Mouse (Mus musculus) embryonic facial prominence, embryonic 11.5 days (tissue): ENCODE data around the gene Ccdc121. TPM values are rescaled to one million over a fixed set of nuclear protein-coding genes. Genes with fewer than 3 reads are reported as not detected.
"Not testable (repeated sequence)": the region's sequence is repeated elsewhere in the genome, so short reads cannot be mapped to it uniquely, and the experiment has no call there.

Experiments
- ATAC-seq: fragments of 200-750 bp; cut with Nextera tagmentation; replicated peaks from 2 replicates; pipeline ENCODE4 v1.8.0; 2017; ENCODE audit warnings: low read depth; ENCODE audit not compliant: insufficient number of reproducible peaks, low FRiP score, low TSS enrichment
- DNase-seq: peaks from one replicate; pipeline ENCODE4 v3.0.0-alpha.2; 2015; ENCODE audit warnings: low spot score
- H3K27ac ChIP-seq: fragments of 300-500 bp; sonication (generic); replicated peaks from 2 replicates; pipeline ENCODE4 v1.5.1; 2014; ENCODE audit warnings: mild to moderate bottlenecking, low read depth, low read length, control low read depth
- H3K27me3 ChIP-seq: fragments of 300-500 bp; sonication (generic); 2 replicates; pipeline ENCODE4 v1.6.1; 2014; ENCODE audit warnings: mild to moderate bottlenecking, low read length, moderate library complexity, mixed read lengths; ENCODE audit not compliant: control insufficient read depth, insufficient read depth
- H3K36me3 ChIP-seq: fragments of 300-500 bp; sonication (generic); replicated peaks from 2 replicates; pipeline ENCODE4 v1.6.1; 2014; ENCODE audit warnings: low read depth, mild to moderate bottlenecking, low read length, moderate library complexity, mixed read lengths; ENCODE audit not compliant: control insufficient read depth, insufficient read depth
- H3K4me1 ChIP-seq: fragments of 300-500 bp; sonication (generic); 2 replicates; pipeline ENCODE4 v1.6.1; 2014; ENCODE audit warnings: low read length, mixed read lengths; ENCODE audit not compliant: control insufficient read depth, insufficient read depth
- H3K4me2 ChIP-seq: fragments of 300-500 bp; sonication (generic); 2 replicates; pipeline ENCODE4 v1.6.1; 2014; ENCODE audit warnings: low read depth, mild to moderate bottlenecking, control low read depth, low read length, moderate library complexity
- H3K4me3 ChIP-seq: fragments of 300-500 bp; sonication (generic); 2 replicates; pipeline ENCODE4 v1.5.1; 2014; ENCODE audit warnings: low read depth, low read length, control low read depth
- H3K9ac ChIP-seq: fragments of 300-500 bp; sonication (generic); replicated peaks from 2 replicates; pipeline ENCODE4 v1.6.1; 2014; ENCODE audit warnings: mild to moderate bottlenecking, control low read depth, low read length
- H3K9me3 ChIP-seq: fragments of 300-500 bp; sonication (generic); replicated peaks from 2 replicates; pipeline ENCODE4 v1.6.1; 2016; ENCODE audit warnings: mild to moderate bottlenecking, low read length, inconsistent platforms, mixed read lengths; ENCODE audit not compliant: control insufficient read depth
- WGBS: fragments of 180-500 bp; shearing (Covaris S2); extraction: QIAGEN DNeasy Blood & Tissue Kit; methylation state at CpG from one replicate; pipeline ENCODE4 v1.1.7; 2014; 5-methylcytosine and 5-hydroxymethylcytosine counted together
- polyA plus RNA-seq: library from polyadenylated mRNA; unstranded; fragments of >200 nt; fragmentation: Nextera tagmentation; extraction: Ambion mirVana; gene quantifications from 2 replicates; pipeline ENCODE4 v1.2.1, GENCODE M21; 2014

The Ccdc121 gene
- polyA plus RNA-seq, 1 experiment from 2014 or later, result not detected

DNA sequence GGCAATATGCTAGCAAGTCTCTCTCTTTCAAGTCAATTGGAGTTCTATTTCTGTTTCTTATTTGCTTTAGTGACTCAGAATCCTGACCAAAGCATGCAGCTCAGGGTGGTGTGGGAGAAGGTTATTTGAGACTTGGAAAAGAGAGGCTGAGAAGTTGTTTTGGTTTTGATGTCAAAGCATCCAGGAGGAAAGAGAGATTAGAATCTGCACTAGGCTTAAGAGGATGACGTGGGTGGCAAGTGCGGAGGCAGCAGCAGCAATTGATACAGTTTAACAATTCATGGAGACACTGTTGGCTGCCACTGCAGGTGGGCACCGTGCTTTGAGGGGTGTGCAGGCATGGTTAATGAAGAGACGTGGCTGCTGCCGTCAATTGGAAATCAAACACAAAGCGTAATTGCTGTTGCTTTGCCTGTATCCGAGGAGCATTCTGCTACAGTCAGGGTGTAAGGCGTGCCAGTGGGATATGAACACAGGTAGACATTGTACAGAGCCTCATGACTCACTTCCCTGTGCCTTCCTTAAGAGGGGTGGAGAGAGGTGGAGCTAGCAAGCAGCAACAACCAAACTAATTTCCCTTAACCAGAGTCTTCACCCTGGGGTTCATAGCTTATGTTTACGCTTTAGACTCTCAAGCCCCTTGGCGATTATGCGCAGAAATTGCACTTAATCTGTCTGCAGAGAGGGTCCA lies 10.3 kb upstream of the Ccdc121 start:
- Histone ChIP-seq H3K36me3 (no peaks in the 10 kb centered on the region), H3K4me2 (no peak overlapping the region), H3K9ac (no peak overlapping the region), H3K27ac (no peak overlapping the region), H3K4me3 (no peak overlapping the region), H3K27me3 (no peaks in the 10 kb centered on the region), H3K4me1 (no peaks in the 10 kb centered on the region), H3K9me3 (no peaks in the 10 kb centered on the region)
- ATAC-seq (no peak), DNase-seq (no peak)
- WGBS, result 58% methylated on average over 11 of the region's 11 CpGs

DNA sequence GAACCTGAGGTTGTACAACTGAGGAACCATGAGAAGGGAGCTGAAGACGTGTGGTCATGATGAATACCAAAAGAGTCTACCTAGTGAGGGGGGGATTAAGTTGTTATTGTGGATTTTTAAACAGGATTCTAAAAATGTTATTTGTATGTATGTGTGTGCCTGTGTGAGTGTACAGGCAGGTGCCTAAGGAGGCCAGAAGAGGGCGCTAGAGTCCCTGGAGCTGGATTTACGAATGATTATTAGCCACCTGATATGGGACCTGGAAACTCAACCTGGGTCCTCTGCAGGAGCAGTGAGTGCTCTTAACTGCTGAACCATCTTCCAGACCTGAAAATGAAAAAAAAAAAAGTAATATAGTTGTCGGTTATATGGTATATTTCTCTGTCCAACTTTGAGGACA lies 7.9 kb upstream of the Ccdc121 start:
- WGBS, result 77% methylated on average over 4 of the region's 4 CpGs
- Histone ChIP-seq H3K27me3 (no peaks in the 10 kb centered on the region), H3K27ac (no peak overlapping the region), H3K9me3 (no peaks in the 10 kb centered on the region), H3K4me3 (no peak overlapping the region), H3K9ac (no peak overlapping the region), H3K36me3 (no peaks in the 10 kb centered on the region), H3K4me2 (no peak overlapping the region), H3K4me1 (no peaks in the 10 kb centered on the region)
- DNase-seq, result no peak
- no peak for ATAC-seq

- DNase-seq, result no peak
- WGBS, result 95% methylated on average over 9 of the region's 9 CpGs
Observed at GRCm38 (mm10) chr1:181518046-181518445, 6.8 kb upstream of the Ccdc121 start.

GRCm38 (mm10) chr1:181512430-181513129 lies 1.3 kb upstream of the Ccdc121 start:
- no peak for ATAC-seq
- no peaks in the 10 kb centered on the region for H3K36me3 ChIP-seq

More at GRCm38 (mm10) chr1:181518046-181518445, 6.8 kb upstream of the Ccdc121 start:
- Histone ChIP-seq H3K9me3 (no peaks in the 10 kb centered on the region), H3K4me2 (no peak overlapping the region), H3K36me3 (no peaks in the 10 kb centered on the region), H3K4me1 (no peaks in the 10 kb centered on the region), H3K27me3 (no peaks in the 10 kb centered on the region), H3K27ac (no peak overlapping the region), H3K4me3 (no peak overlapping the region), H3K9ac (no peak overlapping the region)
- ATAC-seq, result no peak

GRCm38 (mm10) chr1:181510855-181511254 lies 396 bp downstream of the Ccdc121 start:
- H3K4me2 ChIP-seq, H3K4me3 ChIP-seq, H3K4me1 ChIP-seq, H3K27me3 ChIP-seq, H3K9ac ChIP-seq, H3K27ac ChIP-seq, H3K9me3 ChIP-seq, DNase-seq, ATAC-seq, H3K36me3 ChIP-seq: not testable (repeated sequence)
- 86% methylated on average over 11 of the region's 11 CpGs for WGBS

More at GRCm38 (mm10) chr1:181512430-181513129, 1.3 kb upstream of the Ccdc121 start:
- no peak overlapping the region for H3K27ac ChIP-seq
- no peak overlapping the region for H3K9ac ChIP-seq
- WGBS, result 83% methylated on average over 15 of the region's 15 CpGs
- no peak for DNase-seq
- H3K4me3 ChIP-seq, result no peak overlapping the region
- no peaks in the 10 kb centered on the region for H3K4me1 ChIP-seq
- H3K9me3 ChIP-seq, result no peaks in the 10 kb centered on the region
- H3K27me3 ChIP-seq, result no peaks in the 10 kb centered on the region
- H3K4me2 ChIP-seq, result no peak overlapping the region

DNA sequence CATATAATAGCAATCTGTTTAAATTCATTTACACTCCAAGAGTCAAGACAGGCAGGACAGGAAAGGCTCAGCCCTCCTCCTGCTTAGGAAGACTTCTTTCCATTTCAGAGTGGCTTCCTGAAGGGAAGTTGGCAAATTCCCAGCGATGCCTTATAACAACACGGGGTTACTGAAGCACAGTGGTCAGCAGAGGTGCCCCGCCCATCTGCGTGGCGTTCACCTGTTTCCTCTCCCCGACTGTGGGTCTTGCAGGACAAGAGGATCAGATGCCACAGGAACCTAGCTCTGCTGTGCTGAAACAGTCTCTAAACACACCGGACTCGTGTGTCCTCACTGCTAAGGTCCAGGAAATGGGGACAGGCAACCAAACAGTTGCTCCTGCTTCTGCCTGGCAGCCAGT lies 5.9 kb downstream of the Ccdc121 start:
- Histone ChIP-seq H3K4me2 (no peak overlapping the region), H3K36me3 (no peaks in the 10 kb centered on the region), H3K4me1 (no peaks in the 10 kb centered on the region), H3K27ac (no peak overlapping the region), H3K27me3 (no peaks in the 10 kb centered on the region), H3K9ac (no peak overlapping the region), H3K9me3 (no peaks in the 10 kb centered on the region), H3K4me3 (no peak overlapping the region)
- DNase-seq, result no peak
- 58% methylated on average over 8 of the region's 8 CpGs for WGBS
- ATAC-seq, result no peak

DNA sequence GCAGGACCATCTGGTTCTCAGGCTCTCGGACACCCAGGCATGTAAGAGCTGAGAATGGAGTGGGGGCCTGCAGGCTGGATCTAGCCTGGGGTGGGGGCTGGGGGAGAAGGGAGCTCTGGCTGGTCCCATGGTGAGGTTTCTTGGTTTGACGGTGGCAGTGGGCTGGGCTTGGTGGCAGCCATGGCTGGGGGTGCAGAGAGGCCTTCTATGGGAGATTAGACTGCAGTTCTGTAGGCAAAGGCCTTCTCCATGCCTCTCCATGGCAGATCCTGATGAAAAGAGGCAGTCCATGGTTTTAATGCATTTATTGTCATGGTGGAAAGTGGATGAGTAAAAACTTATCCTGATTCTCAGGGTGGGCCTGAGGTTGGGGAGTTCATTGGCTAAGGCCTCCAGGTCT lies 7.8 kb downstream of the Ccdc121 start:
- H3K9me3 ChIP-seq, result no peaks in the 10 kb centered on the region
- H3K9ac ChIP-seq, result no peak overlapping the region
- ATAC-seq (no peak), DNase-seq (no peak)
- H3K4me3 ChIP-seq, result no peak overlapping the region
- no peaks in the 10 kb centered on the region for H3K27me3 ChIP-seq
- WGBS, result 87% methylated on average over 2 of the region's 2 CpGs
- H3K4me1 ChIP-seq, result no peaks in the 10 kb centered on the region
- H3K4me2 ChIP-seq, result no peak overlapping the region
- H3K27ac ChIP-seq, result no peak overlapping the region
- H3K36me3 ChIP-seq, result no peaks in the 10 kb centered on the region

GRCm38 (mm10) chr1:181484696-181485095 lies 26.6 kb downstream of the Ccdc121 start:
- H3K9me3 ChIP-seq, result no peaks in the 10 kb centered on the region
- H3K4me3 ChIP-seq, result no peak overlapping the region
- no peak overlapping the region for H3K9ac ChIP-seq
- DNase-seq (no peak), ATAC-seq (no peak)
- H3K27me3 ChIP-seq, result no peaks in the 10 kb centered on the region
- no peaks in the 10 kb centered on the region for H3K4me1 ChIP-seq
- H3K36me3 ChIP-seq, result no peaks in the 10 kb centered on the region
- no peak overlapping the region for H3K27ac ChIP-seq
- H3K4me2 ChIP-seq, result no peak overlapping the region
- 73% methylated on average over 5 of the region's 5 CpGs for WGBS
